Mouse (Mus musculus) layer of hippocampus, postnatal 36 days (tissue): ENCODE results near the gene Bnc1. TPM values are rescaled to one million over a fixed set of nuclear protein-coding genes. Genes with fewer than 3 reads are reported as not detected.

Source experiments
- DNase-seq, 2 experiments: peaks; one replicate each; pipeline ENCODE4 v3.0.0; 2022
- total RNA-seq, 2 experiments: library from RNA; stranded (reverse); gene quantifications; 2 replicates each; pipeline ENCODE4 v1.2.3; 2021

Gene Bnc1
- total RNA-seq, result not detected

DNA sequence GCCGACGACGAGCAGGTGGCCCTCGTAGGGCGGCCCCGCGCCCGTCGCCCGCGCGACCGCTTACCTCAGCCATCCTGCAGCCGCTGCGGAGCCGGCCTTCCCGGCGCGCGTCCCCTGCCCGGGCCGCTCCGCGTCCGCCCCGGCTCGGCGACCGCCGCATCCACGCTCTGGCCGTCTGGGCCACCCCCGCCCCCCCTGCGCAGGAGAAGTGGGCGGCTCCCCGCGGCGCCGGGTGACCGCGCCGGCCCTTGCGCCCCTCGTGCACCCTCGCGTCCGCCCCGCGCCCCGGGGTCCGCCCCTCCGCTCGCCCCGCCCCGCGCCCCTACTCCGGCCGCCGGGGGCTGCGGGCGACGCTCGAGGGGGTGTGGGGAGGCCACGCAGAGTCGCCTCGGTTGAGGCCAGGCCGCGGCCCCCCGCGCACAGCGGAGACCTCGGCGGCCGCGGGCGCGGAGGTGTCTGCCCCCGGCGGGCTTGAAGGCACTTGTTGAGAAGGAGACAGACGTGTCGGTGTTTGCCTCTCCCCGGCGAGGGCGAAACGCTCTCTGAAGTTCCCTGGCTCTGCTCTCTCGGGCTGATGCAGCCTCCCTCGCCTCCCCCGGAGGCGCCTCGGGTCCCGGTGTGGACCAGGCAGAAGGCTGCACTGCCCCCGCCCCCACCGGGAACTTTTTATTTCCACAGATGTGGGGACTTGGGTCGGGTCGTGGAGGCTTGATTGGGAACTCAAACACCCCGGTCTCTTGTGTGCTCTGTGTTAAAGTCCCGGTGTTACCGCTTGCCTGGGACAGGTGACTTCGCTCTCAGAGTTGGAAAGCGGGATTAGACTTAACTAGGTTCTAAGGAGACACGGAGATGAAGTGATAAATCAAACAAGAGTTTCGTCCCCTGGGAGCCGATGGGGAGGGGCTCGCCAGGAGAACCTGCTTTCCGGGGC, at the start of gene Bnc1:
TSS of gene Bnc1 (minus strand) at position 162 of the 931 bp plus-strand sequence.
- DNase-seq, result no peak

DNA sequence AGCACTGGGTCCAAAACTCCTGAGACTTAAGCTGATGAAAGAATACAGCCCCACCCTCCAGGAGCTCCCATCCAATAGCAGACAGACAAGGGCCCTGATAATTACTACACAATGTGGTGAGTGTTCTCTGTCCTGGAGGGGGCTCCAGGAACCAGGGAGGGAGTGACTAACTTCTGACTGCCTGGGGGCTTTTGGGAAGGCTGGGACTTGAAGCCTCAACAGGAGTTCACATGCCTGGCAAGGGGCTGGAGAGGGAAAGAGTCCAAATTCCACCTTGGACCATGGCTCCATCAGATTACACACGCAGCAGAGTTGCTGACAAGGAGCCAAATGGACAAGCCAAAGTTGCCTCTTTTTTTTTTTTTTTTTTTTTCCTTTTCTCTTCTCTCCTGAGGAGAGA, 41.3 kb upstream of the Bnc1 start:
- no peak for DNase-seq

DNA sequence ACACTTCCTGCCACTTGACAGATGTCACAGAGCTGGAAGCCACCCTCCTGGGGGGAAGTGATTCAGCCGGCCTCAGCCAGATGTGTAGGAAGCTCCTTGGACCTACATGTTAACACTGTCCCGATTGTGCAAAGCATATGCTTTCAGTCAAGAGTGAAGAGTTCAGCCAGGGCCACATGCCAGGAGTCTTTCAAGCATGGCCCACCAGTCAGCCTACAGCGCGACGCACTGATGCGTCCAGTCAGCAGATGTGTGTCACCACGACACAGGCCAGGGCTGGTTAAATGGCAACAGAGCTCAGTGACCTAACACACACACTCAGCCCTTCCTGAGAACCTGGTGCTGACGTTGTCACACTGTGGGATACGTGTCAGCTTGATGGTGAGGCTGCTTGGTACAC, 37.6 kb upstream of the Bnc1 start:
- DNase-seq, result no peak

DNA sequence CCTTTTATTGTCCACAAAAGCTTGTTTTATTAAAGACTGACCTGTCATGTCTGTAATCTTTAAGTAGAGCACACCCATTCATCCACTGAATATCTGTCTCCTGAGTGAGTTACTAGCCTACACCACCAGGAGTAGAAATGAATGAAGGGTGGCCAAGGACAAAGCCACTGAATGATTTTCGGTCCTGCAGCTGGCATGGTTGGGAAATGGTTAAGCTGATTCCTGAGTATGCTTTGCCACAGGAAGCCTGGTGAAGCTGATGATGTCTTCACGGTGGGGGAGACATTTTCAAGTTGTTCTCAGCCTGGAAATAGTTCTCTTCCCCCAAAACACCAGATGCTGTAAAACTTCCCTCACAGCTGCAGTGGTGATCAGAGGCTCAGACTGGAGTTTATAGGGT, 33.7 kb upstream of the Bnc1 start:
- DNase-seq, result no peak

DNA sequence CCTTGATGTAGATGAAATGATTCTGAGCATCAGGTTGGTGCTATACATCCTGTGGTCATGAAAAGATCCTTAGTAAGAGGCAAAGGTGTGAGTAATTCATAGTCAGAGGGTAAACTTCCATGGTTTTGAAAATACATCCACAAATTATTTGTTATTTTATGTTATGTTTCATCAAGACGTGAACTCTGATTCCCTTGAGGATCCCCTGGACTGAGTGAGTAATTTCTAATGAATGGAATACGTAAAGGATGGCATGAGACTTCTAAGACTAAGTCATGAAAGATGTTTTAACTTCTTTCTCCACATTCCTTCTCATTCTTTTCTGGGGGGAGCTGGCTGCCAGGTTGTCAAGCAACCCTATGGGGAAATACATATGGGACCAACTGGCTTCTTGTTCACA, 31.6 kb upstream of the Bnc1 start:
- DNase-seq, result no peak

DNA sequence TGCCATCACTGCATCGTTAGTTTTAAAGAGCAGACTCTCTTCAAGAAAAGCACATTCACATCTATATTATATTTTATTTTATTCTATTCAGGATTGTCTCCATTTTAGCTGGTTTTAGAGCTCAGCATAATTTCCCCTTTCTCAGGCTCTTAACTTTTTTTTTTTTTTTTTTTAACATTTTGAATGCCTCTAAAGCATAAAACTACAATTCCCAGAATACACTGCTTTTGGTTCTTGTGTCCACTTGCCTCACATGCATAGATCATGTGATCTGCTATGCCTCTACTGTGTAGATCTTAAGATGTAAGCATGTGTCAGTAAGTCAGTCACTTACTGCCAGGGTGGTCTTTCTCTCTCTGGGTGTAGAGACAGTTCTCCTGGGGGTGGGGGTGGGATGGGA, 30.3 kb upstream of the Bnc1 start:
- DNase-seq, result no peak

DNA sequence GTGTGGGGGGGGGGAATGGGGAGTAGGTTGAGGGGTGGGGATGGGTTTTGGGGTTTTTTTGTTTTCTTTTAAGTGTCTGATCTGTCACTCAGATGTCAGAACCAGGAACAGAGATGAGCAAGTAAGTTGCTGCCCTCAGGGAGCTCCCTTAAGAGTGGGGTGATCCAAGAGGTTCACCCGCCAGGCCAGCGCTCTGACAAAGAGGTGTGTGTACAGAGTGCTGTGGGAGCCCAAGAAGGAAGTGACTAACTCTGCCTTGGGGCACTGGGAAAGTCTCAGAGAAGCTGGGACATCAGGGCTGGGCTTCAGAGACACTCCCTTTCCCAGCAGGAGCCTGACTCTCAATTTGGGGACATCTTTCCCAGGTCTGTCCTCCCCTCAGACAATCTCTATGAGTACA, 25.9 kb upstream of the Bnc1 start:
- DNase-seq, result no peak

DNA sequence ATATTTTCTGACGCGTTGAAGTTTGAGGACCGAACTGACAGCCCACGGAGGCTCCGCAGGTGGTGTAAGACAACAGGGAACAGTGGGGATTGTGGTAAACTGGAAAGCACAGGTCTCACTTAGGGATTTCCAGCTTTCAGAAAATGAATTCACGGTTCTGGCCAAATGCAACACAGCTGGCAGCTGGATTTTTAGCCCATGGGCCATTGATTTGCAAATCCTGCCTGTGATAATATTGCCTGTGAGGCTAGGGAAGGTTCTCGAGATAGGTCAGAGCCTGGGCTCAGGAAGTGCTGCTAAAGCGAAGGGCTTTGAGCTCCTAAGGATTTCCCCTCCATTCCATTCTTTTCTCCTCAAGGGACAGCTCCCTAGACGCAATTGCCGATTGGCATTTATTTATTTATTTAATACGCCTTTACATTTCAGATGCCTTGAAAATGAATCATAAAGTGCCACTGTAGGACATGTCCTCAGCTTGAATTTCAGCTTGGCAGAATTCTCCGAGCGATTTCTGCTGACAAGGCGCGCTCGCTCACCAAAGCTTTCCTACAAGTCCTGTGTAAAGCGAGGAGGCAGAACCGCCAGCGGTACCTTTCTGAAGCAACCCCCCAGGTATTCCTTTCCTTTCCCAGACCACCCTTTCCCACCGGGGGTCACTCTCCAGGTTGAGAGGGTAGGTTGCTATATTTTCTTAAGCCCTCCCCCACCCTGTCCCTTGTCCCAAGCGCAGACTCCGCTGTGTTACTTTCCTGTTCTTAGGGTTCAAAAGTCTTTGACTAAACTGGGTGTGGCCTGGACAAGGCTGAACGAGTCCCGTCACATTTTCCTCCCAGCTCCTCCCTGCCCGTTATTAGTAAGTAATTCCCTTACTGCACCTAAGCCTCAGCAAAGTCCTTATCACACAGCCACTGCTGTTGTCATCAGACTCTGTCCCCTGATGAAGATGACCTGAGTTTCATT, 24.9 kb upstream of the Bnc1 start:
- no peak for DNase-seq

DNA sequence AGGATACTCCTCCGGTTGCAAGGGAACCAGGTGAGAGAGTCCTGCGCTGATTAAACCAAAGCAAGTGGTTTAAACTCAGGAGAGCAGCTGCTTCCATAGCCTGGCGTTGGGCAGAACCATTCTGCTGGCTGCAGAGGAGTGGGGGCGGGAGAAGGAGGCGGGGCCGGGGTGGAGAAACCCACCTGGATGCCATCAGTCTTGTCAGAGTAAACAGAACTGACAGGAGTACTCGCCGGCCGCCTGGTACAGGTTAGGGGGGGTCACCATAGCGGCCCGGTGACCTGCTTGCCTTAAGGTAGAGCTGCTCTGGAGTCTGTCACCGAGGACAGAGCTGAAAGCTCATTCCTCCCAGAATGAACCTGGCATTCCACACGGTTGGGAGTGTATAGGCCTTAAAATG, 20.4 kb upstream of the Bnc1 start:
- no peak for DNase-seq

DNA sequence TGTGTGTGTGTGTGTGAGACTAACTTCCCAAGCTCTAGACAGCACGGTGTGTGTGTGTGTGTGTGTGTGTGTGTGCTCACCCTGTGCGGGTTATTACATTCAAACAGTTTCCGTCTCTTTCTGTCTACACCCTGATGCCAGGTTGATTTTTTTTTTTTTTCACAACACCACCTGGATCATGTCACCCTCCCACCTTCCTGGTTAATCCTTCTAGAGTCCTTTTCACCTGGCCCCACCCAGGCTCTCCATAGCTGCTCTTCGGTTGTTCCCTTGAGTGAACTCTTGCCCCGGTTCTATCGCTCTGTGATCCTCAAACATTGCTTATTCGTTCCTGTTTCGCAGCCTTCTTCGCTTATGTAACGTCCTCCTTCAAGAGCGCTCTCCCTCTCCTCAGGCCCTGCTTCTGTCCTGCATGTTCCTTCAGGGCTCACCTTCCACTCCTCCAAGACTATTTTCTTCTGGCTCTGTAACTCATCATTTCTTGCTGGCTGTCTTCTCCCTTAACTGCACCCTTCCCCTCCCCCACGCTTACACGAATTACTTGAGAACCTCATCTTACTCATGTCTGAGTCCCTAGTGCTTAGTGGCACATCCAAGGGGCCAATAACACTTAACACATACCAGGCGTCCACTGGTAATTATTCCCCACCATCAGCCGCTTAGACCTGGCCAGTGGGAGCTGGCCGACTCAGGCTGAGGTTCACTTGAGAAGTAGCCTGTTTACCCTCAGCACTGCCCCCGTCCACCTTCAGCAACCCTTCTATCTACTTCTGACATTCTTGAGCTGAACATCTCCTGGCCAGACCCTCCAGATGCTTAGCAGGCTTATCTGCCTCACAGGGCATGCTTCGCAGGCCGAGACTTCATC, 19.7 kb upstream of the Bnc1 start:
- no peak for DNase-seq

DNA sequence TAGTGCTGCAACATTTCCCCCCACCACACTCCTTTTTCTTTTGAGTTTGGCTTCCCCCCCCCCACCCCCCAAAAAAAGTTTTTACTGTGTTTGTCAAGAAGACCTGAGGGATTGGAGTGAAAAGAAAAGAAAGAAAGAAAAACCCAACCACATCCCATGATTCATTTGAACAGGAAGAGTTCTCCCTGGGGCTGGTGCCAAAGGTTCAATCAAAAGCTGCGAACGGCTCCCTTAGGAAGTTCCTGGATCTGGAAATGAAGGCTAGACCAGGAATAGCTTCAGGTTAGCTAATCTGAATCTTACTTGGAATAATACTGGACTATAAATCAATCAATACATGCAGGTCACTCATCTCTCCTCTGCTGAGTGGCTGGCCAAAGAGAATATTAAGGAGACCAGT, 15.1 kb upstream of the Bnc1 start:
- no peak for DNase-seq

DNA sequence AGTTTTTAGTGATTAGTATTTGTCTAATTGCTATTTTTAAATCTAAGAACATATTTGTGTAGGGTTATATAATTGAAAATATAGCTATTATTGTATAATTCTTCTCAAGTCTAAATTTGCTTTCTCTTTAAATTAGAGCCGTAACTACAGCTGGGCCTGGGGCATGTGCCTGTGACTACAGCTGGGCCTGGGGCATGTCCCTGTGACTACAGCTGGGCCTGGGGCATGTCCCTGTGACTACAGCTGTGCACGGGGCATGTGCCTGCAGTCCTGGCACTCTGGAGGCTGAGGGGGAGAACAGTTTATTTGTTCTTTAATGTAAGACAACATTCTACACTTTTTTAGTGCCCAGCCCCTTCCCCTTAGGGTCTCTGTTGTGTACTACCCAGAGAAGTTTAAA, 12.1 kb upstream of the Bnc1 start:
- no peak for DNase-seq

DNA sequence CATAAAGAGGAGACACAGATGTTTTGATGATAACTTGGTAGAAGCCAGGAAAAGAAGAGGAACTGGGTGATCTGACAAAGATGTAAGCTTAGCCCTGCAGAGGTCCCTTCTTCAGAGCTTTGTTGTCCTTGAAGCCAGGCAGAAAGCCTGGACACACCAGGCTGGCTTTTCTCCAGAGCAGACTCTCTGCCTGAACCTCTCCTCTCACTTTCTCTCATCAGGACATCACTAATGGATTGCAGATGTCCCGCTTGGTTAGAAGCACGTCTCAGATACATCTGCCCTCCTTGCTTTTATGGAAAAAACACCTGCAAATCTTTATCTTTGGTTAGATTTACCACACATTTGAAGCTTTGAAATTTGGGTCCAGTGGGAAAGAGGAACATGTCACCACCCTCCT, 7.7 kb upstream of the Bnc1 start:
- DNase-seq, result no peak

DNA sequence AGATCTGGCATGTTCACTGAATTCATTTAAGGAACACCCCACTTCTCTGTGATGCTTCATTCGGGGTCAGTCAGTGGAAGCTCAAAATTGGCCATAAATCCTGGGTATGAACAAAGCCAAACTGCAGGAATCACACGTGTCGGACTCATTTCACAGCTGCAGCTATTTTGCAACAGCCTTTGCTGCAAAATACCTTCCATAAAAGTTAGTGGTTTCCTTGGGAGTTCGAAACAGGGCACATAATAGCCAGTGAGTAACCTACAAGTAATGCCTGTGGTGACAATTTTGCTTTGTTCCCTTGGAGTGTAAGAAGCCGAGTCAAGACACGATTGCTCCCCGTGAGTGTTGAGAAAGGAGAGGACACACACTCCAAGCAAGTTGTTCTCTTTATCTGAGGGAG, 7.3 kb upstream of the Bnc1 start:
- no peak for DNase-seq

DNA sequence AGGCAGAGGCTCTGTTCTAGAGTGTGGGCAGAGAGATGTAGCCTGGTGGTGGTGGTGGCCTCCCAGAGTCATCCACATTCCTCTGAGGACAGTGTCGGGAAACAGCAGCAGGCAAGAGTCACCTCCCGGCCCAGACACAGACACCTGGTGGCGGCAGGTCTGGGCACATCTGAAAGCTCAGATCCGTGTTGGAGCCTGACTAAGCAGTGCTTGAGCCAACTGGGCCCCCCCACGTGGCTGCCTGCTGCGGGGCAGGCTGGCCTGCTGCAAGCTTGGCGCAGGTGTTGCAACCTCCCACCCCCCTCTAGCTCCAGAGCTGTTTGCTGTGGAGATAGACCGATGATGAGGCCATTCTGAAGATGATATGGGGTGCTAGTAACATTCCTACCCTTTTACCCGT, 3.9 kb upstream of the Bnc1 start:
- no peak for DNase-seq

DNA sequence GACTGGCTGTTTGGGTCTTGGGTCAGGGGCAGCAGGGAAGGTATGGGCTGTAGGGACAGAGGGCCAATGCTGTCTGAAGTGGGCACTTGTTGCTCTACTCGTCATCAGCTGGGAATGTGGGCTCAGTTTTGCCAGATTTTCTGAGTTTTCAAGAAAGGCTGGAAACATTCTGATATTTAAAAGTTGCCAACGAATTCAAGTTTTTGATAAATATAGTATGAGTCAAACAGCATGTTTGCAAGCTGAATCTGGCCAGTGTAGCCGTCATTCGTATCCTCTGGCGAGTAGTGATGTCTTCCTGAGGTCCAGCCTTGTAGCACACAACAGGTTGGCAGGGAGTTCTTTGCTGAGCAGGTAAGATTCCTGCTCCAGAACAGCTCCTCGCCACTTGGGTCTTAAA, 3.0 kb upstream of the Bnc1 start:
- DNase-seq, result no peak

DNA sequence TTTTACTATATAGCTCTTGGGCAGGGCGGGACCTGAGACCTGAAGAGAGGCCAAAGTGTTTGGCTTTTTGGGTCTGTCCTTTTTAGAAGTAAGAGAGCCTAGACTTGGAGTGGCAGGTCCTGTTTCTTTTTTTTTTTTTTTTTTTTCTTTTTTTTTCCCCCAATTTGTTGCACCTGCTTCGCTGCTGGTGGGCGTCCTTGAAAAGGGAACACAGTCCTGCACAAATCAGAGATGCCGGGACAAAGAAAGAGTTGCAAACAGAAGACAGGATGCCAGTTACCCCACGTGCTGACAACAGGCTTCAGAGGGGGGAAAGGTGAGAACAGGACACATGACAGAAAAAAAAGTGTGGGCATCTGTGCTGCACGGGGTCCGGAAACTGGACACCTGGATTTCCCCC, 1.0 kb upstream of the Bnc1 start:
- no peak for DNase-seq

DNA sequence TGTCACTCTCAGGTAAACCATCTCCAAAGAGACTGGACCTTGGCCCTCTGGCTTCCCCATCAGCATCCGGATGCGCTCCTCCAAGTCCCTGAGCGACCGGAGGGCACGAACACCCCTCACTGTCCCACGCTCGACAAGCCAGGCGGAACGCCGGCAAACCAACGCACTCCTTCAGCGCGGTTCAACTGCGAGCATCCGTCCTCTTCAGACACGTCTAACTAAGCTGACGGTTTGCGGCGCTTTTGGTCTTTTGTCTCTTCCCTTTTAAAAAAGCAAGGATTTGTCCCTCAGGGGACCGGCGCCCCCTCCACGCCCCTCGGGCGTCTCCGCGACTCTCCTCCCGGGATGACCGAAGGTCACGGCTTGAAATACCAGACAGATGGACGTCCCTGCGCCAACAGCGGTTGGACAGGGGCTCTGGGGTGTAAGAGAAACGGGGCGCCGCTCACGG, 456 bp downstream of the Bnc1 start:
- DNase-seq, result no peak

DNA sequence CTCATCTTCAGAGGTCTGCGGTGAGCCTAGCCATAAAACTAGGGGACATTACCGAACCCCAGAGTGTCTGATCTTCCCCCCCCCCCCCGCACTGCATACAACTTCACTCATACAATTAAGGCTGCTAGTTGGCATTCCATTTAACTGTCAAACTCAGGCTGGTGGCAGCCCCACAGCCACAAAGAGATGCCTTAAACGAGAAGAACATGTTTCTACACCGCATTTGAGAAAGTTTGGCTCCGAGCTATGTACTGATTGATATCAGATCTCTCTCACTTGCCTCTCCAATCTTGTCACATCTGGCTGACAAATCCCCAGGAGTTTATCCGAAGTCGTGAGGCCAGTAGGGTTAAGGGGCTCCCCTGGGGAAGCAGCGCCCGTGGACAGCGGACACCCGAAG, 976 bp downstream of the Bnc1 start:
- DNase-seq, result no peak

DNA sequence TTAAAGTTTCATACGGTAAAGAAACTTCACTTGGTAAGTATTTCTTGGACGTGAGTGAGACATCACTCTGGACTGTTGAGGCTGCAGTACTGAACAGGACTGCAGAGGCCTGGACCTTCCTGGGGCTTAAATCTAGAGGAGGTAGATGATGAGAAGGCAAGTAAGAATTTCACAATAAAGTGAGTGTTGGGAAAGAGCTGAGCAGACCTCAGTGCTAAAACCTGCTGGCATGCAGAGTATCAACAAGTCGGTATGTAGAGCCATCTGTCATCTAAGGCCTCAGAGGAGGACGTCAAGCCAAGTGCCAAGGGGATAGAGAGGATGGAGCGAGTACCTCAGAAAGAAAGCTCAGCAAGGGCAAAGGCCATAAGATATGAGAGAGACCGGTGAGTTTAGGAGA, 8.4 kb downstream of the Bnc1 start:
- DNase-seq, result no peak

DNA sequence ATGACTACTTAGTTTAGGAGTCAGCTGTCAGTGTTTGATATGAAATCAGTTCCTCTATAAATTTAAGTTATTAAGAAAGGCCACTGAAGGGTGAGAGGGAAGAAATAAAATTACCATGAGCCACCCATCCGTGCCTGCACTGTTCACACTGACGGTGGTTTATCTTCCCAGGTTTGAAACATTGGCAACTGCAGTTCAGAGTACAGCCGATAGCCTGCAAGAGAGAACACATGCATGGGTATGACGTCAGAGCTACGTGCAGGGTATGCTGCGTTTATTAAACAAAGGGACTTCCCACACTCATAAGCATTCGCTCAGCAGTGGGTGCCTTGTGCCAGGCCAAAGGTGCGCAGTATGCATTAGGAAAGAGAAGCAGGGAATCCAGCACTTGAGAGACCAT, 13.8 kb downstream of the Bnc1 start:
- no peak for DNase-seq

DNA sequence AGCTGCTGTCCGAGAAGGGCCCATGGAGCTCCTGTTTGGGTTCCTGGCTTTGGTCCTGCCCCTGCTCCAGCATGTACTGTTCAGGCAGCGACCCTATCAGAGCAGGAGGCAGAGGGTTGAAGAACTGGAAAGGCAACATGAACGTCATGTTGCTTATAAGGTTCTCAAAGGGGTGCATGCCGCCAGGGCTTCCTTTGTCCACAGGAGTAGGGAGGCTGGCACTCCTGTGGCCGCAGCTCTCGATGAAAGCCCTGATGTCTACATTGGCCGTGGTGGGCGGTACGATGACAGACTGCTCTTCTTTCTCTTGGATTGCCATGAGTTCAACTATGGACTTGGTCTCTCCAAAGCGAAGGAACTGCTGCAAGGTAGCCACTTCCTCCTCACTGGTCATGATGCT, 17.5 kb downstream of the Bnc1 start:
- DNase-seq, result no peak

DNA sequence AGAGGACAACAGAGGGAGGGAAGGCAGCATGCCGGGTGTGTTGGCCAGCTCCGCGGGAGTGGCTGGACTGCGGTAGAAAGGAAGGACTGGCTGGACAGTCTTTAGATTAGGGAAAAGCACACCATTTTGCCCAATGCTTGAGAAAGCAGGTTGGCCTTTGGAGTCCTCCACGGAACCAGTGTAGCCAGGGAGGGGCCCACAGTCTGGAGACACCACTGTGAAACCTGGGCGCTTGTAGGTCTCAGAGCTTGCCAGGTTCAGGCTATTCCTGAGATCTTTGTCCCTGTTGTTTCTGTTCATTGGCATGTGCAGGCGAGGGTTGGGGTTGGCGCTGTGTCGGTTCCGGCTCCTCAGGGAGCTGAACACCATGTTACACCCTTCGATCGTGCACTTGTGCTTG, 18.2 kb downstream of the Bnc1 start:
- DNase-seq, result no peak
